Mouse (Mus musculus) lung, postnatal 0 days (tissue): ENCODE measurements around the gene Krtap29-1. TPM values are rescaled to one million over a fixed set of nuclear protein-coding genes. Genes with fewer than 3 reads are reported as not detected.

Experiments used
- ATAC-seq: fragments of 200-750 bp; cut with Nextera tagmentation; 2 replicates; pipeline ENCODE4 v1.8.0; 2017; ENCODE audit warnings: moderate library complexity
- DNase-seq: peaks from one replicate; pipeline ENCODE4 v3.0.0-alpha.2; 2016; ENCODE audit warnings: low spot score
- H3K27ac ChIP-seq: fragments of 300-500 bp; sonication (generic); 2 replicates; pipeline ENCODE4 v1.5.1; 2014; ENCODE audit warnings: antibody characterized with exemption, mild to moderate bottlenecking, low read length, mixed read lengths
- H3K27me3 ChIP-seq: fragments of 300-500 bp; sonication (generic); replicated peaks from 2 replicates; pipeline ENCODE4 v1.6.1; 2014; ENCODE audit warnings: low read length, mixed read lengths; ENCODE audit not compliant: insufficient read depth
- H3K36me3 ChIP-seq: fragments of 300-500 bp; sonication (generic); 2 replicates; pipeline ENCODE4 v1.6.1; 2014; ENCODE audit warnings: low read length, mixed read lengths; ENCODE audit not compliant: insufficient read depth
- H3K4me1 ChIP-seq: fragments of 300-500 bp; sonication (generic); 2 replicates; pipeline ENCODE4 v1.6.1; 2014; ENCODE audit warnings: antibody characterized with exemption, low read depth, low read length, mixed read lengths; ENCODE audit not compliant: insufficient read depth
- H3K4me2 ChIP-seq: fragments of 300-500 bp; sonication (generic); replicated peaks from 2 replicates; pipeline ENCODE4 v1.6.1; 2014; ENCODE audit warnings: low read depth, mild to moderate bottlenecking, low read length, moderate library complexity, mixed read lengths
- H3K4me3 ChIP-seq: fragments of 300-500 bp; sonication (generic); 2 replicates; pipeline ENCODE4 v1.5.1; 2014; ENCODE audit warnings: low read depth, low read length
- H3K9ac ChIP-seq: fragments of 300-500 bp; sonication (generic); replicated peaks from 2 replicates; pipeline ENCODE4 v1.6.1; 2014; ENCODE audit warnings: low read depth, mild to moderate bottlenecking
- H3K9me3 ChIP-seq: fragments of 300-500 bp; sonication (generic); 2 replicates; pipeline ENCODE4 v1.6.1; 2016; ENCODE audit warnings: low read length, mixed read lengths
- CTCF ChIP-seq: IDR thresholded peaks from 2 replicates; pipeline ENCODE4 v1.5.1; 2016; ENCODE audit warnings: antibody characterized with exemption, mild to moderate bottlenecking
- EP300 ChIP-seq: IDR thresholded peaks from 2 replicates; pipeline ENCODE4 v1.6.1; 2016; ENCODE audit warnings: antibody characterized with exemption, mild to moderate bottlenecking, control low read depth
- whole genome bisulfite sequencing: fragments of 180-500 bp; shearing (Covaris S2); extraction: QIAGEN DNeasy Blood & Tissue Kit; methylation state at CpG from one replicate; pipeline ENCODE4 v1.1.7; 2014; 5-methylcytosine and 5-hydroxymethylcytosine counted together
- polyA plus RNA-seq: library from polyadenylated mRNA; unstranded; fragments of >200 nt; fragmentation: Nextera tagmentation; extraction: Ambion mirVana; gene quantifications from 2 replicates; pipeline ENCODE4 v1.2.1, GENCODE M21; 2015

Gene Krtap29-1
- polyA plus RNA-seq = not detected in 2 replicates

DNA sequence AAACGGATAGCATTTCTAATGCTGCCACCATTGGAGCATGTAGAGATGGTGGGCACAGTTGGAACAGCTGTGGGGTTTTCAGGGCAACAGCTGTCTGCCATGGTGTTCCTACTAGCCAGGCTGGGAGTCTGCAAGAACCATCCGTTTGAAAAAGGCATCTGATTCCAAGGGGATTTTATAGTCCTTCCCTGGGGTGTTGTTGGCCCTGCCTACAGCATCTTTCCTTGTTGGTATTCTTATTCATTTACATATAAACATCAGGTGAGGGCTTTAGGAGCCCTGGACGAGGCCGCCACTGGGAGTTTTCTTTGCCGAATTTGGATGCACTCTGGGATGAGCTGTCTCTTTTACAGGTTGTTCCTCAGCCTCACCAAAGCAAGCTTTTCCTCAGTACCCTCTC, at the start of gene Krtap29-1:
Krtap29-1 (minus strand) TSS at position 101 of the 400 bp plus-strand sequence.
- Histone ChIP-seq H3K4me2 (no peak within 1 kb of the TSS), H3K9ac (no peak within 1 kb of the TSS), H3K27ac (no peak within 1 kb of the TSS), H3K36me3 (no peaks in the 10 kb centered on the region), H3K4me3 (no peak within 1 kb of the TSS), H3K4me1 (no peaks in the 10 kb centered on the region), H3K9me3 (no peaks in the 10 kb centered on the region), H3K27me3 (no peaks in the 10 kb centered on the region)
- DNase-seq (no peak), ATAC-seq (no peak)
- TF ChIP-seq CTCF (no peak), EP300 (no peak)
- WGBS = 73% methylated on average over 5 of the region's 5 CpGs

DNA sequence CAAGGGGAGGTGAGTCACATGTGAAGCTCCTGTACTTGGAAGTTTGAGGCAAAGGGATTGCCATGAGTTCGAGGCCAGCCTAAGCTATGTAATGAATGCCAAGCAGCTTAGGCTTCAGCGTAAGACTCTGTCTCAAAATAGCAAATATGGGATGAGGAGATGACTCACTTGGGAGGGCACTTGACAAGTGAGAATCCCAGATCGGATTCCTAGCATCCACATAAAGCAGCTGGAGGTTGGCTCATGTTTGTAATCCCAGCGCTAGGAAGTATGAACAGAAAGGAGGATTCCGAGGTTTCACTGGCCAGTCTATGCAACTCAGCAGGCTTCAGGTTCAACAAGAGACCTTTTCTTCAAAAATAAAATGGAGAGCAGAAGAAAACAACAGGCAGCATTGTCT, 42.6 kb upstream of the Krtap29-1 start:
- Histone ChIP-seq H3K27ac (no peak overlapping the region), H3K9me3 (no peaks in the 10 kb centered on the region), H3K4me2 (no peak overlapping the region), H3K36me3 (no peaks in the 10 kb centered on the region), H3K9ac (no peak overlapping the region), H3K27me3 (no peaks in the 10 kb centered on the region), H3K4me3 (no peak overlapping the region), H3K4me1 (0 out of 2 replicates have a peak, but pooled peaks cover 3% of the 10 kb centered on the region)
- DNase-seq (no peak), ATAC-seq (no peak)
- 56% methylated on average over 5 of the region's 5 CpGs for WGBS
- TF ChIP-seq EP300 (no peak), CTCF (no peak)

DNA sequence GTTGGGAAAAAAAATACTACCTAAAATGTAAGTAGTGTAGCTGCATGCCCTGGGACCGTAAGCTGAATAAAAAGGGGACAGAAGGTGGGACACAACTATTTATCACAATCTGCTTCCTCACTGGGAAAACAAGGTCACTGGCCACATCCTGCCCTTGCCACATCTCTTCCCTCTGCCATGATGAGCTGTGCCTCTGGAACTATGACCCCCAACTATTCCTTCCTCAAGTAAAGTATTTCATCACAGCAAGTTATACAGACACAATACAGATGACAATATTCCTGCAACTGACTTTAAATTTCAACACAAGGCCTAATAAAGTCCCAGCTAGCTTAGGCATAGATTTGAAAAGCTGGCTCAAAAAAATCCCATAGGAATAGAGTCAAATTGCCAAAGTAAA, 40.6 kb upstream of the Krtap29-1 start:
- Histone ChIP-seq H3K9ac (no peak overlapping the region), H3K27ac (no peak overlapping the region), H3K4me3 (no peak overlapping the region), H3K36me3 (no peaks in the 10 kb centered on the region), H3K4me2 (no peak overlapping the region), H3K4me1 (0 out of 2 replicates have a peak, but pooled peaks cover 3% of the 10 kb centered on the region), H3K27me3 (no peaks in the 10 kb centered on the region), H3K9me3 (no peaks in the 10 kb centered on the region)
- peak; percentile 44; the same call in 1 of the 2 replicates for ATAC-seq
- WGBS = 64% methylated on average over 1 of the region's 1 CpGs
- DNase-seq = peak; percentile 79
- 0 out of 2 replicates have a peak, but pooled peaks have one; percentile 14 for TF ChIP-seq EP300
- no peak for TF ChIP-seq CTCF

DNA sequence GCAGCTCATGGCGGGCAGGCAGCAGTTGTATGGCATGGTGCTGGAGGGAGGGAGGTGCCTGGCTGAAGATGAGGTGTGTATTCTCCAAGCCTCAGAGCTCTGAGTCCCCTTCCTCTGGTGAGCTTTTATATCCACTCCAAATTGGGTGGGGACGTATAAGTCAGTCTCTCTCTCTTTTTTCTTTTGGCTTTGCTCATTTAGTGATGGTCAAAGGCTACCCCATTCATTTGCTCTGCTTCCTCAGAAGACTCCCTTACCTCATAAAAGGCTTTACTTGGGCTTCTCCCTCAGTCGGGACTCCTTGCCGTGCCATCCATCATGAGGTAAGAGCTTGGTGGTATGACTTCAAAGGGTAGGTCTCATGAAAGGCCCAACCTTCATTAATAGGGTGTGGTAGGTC, 37.3 kb upstream of the Krtap29-1 start, which contains the start of gene Krt33a:
Krt33a (minus strand) TSS at position 101 of the 400 bp plus-strand sequence.
- Histone ChIP-seq H3K4me3 (no peak within 1 kb of the TSS), H3K27me3 (no peaks in the 10 kb centered on the region), H3K9me3 (no peaks in the 10 kb centered on the region), H3K27ac (no peak within 1 kb of the TSS), H3K36me3 (no peaks in the 10 kb centered on the region), H3K4me1 (no peaks in the 10 kb centered on the region), H3K4me2 (no peak within 1 kb of the TSS), H3K9ac (no peak within 1 kb of the TSS)
- no peak for TF ChIP-seq CTCF
- no peak for TF ChIP-seq EP300
- no peak for DNase-seq
- 75% methylated on average over 4 of the region's 4 CpGs for WGBS
- no peak for ATAC-seq

DNA sequence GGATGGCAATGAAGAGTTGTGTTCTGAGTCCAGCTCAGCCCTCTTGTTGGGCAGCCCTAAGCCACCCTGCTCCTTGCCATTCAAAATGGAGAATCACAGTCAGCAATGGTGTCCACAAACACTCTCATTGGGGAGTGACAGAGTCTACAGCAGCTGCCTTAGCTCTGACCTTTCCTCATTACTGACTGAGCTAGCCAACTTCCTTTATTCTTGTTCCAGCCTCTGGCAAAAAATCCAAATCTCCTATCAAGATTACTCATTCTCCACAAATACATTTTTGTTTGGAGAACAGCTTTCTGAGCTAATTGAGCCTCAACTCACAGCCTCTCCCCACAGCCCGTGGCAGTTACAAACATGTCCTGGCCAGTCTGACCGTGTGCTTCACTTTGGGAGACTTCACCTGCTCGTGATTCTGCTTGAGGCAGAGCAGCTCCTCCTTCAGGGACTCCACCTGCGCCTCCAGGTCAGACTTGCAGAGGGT, 34.9 kb upstream of the Krtap29-1 start:
- H3K4me2 ChIP-seq = no peak overlapping the region
- H3K27me3 ChIP-seq = no peaks in the 10 kb centered on the region
- H3K9ac ChIP-seq = no peak overlapping the region
- H3K4me3 ChIP-seq = no peak overlapping the region
- no peaks in the 10 kb centered on the region for H3K4me1 ChIP-seq
- no peaks in the 10 kb centered on the region for H3K9me3 ChIP-seq
- H3K36me3 ChIP-seq = no peaks in the 10 kb centered on the region
- DNase-seq (peak; percentile 89), ATAC-seq (peak; percentile 83)
- 36% methylated on average over 4 of the region's 4 CpGs for WGBS
- TF ChIP-seq CTCF (no peak), EP300 (no peak; the same call in 1 of the 2 replicates)
- H3K27ac ChIP-seq = no peak overlapping the region; the same call in 1 of the 2 replicates

DNA sequence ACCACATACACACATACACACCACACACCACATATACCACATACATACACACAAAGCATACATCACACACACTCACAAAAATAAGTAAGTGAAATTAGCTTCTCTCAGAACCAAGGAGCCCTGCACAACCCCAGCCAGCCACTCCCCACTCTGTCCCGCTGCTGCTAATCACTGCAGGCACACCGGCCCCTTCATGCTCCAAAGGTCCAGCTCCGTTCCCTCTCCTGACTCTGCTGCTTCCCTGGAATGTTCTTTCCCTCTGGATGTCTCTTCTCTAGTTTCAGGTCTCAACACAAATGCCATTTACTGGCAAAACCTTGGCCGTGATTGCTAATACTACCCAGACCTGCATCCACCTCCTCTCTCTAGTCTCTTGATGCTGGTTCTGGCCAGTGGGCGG, 31.8 kb upstream of the Krtap29-1 start:
- Histone ChIP-seq H3K27me3 (no peaks in the 10 kb centered on the region), H3K9ac (no peak overlapping the region), H3K4me1 (no peaks in the 10 kb centered on the region), H3K36me3 (no peaks in the 10 kb centered on the region), H3K4me3 (no peak overlapping the region), H3K4me2 (no peak overlapping the region), H3K27ac (no peak overlapping the region), H3K9me3 (no peaks in the 10 kb centered on the region)
- 81% methylated on average over 5 of the region's 5 CpGs for WGBS
- ATAC-seq (no peak), DNase-seq (no peak)
- TF ChIP-seq EP300 = no peak
- TF ChIP-seq CTCF = no peak

DNA sequence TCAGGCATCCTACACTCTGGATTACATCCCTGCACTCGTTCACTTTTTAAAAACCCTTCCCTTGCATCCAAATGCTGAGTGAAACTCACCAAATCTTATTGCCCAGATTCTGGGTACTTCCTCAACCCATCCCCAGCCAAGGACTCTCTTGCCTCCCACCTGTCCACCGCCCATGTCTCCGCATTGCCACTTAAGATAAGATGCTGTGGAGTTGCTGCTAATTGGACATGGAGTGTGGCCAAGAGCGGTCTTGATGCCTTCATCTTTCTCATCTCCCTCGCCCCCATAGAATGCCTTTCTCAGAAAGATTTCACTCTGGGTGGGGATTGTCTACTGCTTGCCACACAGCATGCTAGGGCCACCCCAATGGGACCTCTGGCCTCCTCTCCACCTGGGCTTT, 29.5 kb upstream of the Krtap29-1 start:
- no peaks in the 10 kb centered on the region for H3K4me1 ChIP-seq
- no peak overlapping the region for H3K4me3 ChIP-seq
- H3K36me3 ChIP-seq = no peaks in the 10 kb centered on the region
- TF ChIP-seq CTCF (no peak), EP300 (no peak)
- ATAC-seq (no peak), DNase-seq (no peak)
- 86% methylated on average over 5 of the region's 5 CpGs for WGBS
- no peak overlapping the region for H3K9ac ChIP-seq
- no peaks in the 10 kb centered on the region for H3K27me3 ChIP-seq
- no peak overlapping the region for H3K27ac ChIP-seq
- no peaks in the 10 kb centered on the region for H3K9me3 ChIP-seq
- H3K4me2 ChIP-seq = no peak overlapping the region
